Mouse (Mus musculus): Measurements from ENCODE around the gene Pea15a. TPM values are rescaled to one million over a fixed set of nuclear protein-coding genes. Genes with fewer than 3 reads are reported as not detected.

Gene Pea15a
- polyA plus RNA-seq, 1 experiment = 34.1 TPM

- 11% methylated on average over 3 of the region's 3 CpGs for WGBS
- no peak for DNase-seq (ENCODE audit: low read depth, low spot score)
Measured at GRCm38 (mm10) chr1:172205741-172206087, 890 bp downstream of the Pea15a start.

- DNase-seq (ENCODE audit: low read depth, low spot score) = no peak
- whole genome bisulfite sequencing = 66% methylated on average over 15 of the region's 15 CpGs
Measured at GRCm38 (mm10) chr1:172204814-172205740, 1.5 kb downstream of the Pea15a start.

- no peak for DNase-seq (ENCODE audit: low read depth, low spot score)
- 41% methylated on average over 9 of the region's 9 CpGs for WGBS
Measured at GRCm38 (mm10) chr1:172204033-172204813, 2.4 kb downstream of the Pea15a start.

GRCm38 (mm10) chr1:172203566-172203965 is 3.0 kb downstream of the Pea15a start:
- no peak for DNase-seq (ENCODE audit: low read depth, low spot score)
- 46% methylated on average over 4 of the region's 4 CpGs for WGBS

DNA sequence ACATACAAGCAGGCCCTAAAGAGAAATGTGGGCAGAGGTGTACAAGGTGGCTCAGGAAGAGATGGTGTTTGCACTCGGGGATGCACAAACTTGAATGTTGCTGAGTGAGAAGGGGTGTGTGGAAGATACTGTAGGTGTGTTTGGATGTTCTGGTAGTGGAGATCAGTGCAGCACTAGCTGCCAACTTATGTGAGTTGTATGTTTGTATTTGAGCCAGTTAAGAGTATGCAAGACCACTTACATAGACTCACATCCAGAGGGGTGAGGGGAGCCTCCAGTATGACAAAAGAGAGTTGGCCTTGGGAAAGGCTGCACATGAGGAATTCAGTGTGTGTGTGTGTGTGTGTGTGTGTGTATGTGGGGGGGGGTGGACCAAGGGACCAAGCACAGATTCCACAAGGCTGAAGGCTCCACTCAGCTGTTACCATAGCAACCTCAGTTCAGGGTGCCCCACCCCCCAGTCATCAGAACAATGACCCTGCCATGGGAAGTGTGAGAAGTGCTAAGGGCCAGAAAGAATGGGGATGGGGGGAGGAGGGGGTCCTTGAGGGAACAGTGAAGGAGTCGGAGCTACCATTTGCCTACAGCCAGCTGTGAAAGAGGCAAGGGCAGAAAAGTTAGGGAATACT is 3.6 kb downstream of the Pea15a start:
- DNase-seq (ENCODE audit: low read depth, low spot score) = no peak
- WGBS = 56% methylated on average over 2 of the region's 2 CpGs

DNA sequence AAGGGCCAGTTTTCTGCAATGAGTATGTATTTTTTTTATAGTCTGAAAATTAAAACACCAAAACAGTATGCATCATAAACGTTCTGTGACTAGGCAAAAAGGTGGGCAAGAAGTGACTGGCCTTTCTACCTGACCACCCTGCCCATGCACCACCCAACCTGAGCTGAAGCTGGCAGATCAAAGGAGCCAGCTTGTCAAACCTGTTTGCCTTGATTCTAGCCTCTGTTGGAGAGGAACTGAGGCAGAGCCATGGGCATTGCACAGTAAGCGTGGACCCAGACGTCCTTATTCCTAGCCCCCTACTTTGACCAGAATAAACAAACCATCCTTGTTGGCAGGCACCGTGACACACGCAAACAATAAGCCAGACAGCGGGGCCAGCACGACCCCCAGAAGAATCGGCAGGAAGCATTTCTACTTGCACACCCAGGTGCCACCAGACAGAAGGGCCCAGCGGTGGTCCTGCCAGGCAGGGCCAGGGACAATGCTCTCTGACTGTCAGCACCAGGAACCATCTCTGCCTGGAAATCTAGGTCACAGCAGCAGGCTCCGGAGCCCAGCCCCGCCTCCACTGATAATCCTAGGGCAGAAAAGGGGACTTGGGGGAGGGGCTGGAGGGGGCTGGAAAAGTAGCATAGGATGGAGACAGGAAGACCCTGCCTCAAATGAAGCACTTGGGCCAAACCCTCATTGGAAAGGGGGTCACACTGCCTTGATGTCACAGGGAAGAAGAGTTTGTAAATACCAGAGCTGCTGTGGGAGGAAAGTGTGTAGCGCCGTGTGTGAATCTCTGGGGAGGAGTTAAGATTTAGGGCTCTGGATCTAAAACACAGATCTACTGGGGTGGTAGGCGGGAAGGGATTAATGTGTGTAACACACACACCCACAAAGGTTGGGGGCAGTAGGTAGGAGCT is 4.4 kb downstream of the Pea15a start:
- no peak for DNase-seq (ENCODE audit: low read depth, low spot score)
- 48% methylated on average over 14 of the region's 14 CpGs for WGBS

GRCm38 (mm10) chr1:172200871-172201447 is 5.6 kb downstream of the Pea15a start:
- WGBS = 81% methylated on average over 7 of the region's 7 CpGs
- DNase-seq (ENCODE audit: low read depth, low spot score) = no peak

DNA sequence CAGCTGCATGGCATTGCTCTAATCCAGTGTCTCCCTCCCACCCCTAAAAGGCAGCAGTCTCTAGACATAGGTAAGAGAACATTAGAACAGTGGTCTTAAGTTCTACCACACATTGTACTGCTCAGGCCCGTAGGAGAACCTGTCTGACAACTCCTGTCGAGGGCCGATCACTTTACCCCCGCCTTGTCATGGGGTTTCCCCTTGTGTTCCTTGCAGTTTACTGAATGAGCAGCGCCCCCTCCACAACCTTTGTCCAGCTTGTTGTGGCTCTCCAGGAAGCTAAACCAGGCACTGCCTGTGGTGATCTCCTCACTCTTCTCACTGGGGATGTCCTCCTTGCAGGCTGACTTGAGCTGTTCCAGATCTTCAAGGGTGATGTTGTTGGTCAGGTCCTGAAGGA is 6.4 kb downstream of the Pea15a start:
- DNase-seq (ENCODE audit: low read depth, low spot score) = no peak
- 49% methylated on average over 5 of the region's 5 CpGs for WGBS

- no peak for DNase-seq (ENCODE audit: low read depth, low spot score)
- 81% methylated on average over 4 of the region's 4 CpGs for WGBS
Measured at GRCm38 (mm10) chr1:172198996-172199395, 7.6 kb downstream of the Pea15a start.

GRCm38 (mm10) chr1:172198316-172198715 is 8.3 kb downstream of the Pea15a start:
- 87% methylated on average over 8 of the region's 8 CpGs for WGBS
- DNase-seq (ENCODE audit: low read depth, low spot score) = no peak

GRCm38 (mm10) chr1:172197851-172198250 is 8.8 kb downstream of the Pea15a start:
- no peak for DNase-seq (ENCODE audit: low read depth, low spot score)
- 85% methylated on average over 5 of the region's 5 CpGs for WGBS

DNA sequence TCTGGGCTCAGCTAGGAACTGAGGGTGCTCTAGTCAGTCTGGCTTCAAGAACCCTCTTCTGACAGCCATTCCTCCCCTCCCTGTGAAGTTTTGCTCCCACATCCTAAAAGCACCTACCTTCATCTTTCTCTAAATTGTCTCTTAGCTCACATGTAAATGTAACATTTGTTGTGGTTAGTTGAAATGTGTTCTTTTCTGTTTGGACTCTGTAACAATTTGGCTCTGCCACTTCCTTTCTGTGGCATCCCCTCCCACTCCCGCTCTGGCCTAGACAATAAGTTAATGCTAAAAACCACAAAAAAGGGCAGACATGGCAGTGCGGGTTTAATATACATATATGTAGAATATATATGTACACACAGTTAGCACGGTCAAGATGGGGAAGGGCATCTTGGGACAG is 9.5 kb downstream of the Pea15a start:
- DNase-seq (ENCODE audit: low read depth, low spot score) = no peak
- WGBS = 78% methylated on average over 3 of the region's 3 CpGs

- no peak for DNase-seq (ENCODE audit: low read depth, low spot score)
- 58% methylated on average over 8 of the region's 8 CpGs for WGBS
Measured at GRCm38 (mm10) chr1:172194435-172194834, 12.2 kb downstream of the Pea15a start.

- no peak for DNase-seq (ENCODE audit: low read depth, low spot score)
- WGBS = 91% methylated on average over 3 of the region's 3 CpGs
Measured at GRCm38 (mm10) chr1:172192217-172192616, 14.4 kb downstream of the Pea15a start.

GRCm38 (mm10) chr1:172191578-172191977 is 15.0 kb downstream of the Pea15a start:
- WGBS = 82% methylated on average over 2 of the region's 2 CpGs
- no peak for DNase-seq (ENCODE audit: low read depth, low spot score)

DNA sequence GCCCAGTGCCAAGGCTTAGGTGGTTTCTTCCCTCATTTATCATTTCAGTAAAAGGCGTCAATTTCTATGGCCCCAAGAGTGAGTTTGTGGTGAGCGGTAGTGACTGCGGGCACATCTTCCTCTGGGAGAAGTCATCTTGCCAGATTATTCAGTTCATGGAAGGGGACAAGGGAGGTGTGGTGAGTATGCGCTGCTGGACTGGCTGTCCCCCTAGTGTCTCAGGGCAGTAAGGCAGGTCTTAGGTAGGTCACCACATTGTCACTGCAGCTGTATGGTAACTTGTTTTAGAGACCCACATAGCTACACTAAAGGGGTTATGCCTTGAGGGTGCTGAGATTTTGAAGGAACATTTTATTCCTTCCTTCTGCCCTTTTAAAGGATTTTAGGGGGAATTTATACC is 17.7 kb downstream of the Pea15a start:
- 59% methylated on average over 4 of the region's 4 CpGs for WGBS
- no peak for DNase-seq (ENCODE audit: low read depth, low spot score)

- WGBS = 92% methylated on average over 10 of the region's 10 CpGs
- no peak for DNase-seq (ENCODE audit: low read depth, low spot score)
Measured at GRCm38 (mm10) chr1:172186401-172187289, 20.0 kb downstream of the Pea15a start.

GRCm38 (mm10) chr1:172183915-172184314 is 22.7 kb downstream of the Pea15a start:
- DNase-seq (ENCODE audit: low read depth, low spot score) = no peak

All from large intestine, adult 2 months (tissue).